Mouse (Mus musculus) adrenal gland, postnatal 4 days (tissue): ENCODE measurements around the gene Lrmp. TPM values are rescaled to one million over a fixed set of nuclear protein-coding genes. Genes with fewer than 3 reads are reported as not detected.
"Not testable (repeated sequence)": the region's sequence is repeated elsewhere in the genome, so short reads cannot be mapped to it uniquely, and the experiment has no call there.

ENCODE experiments used
- DNase-seq, 2 experiments: peaks; one replicate each; pipeline ENCODE4 v3.0.0; 2021 to 2022; ENCODE audit warnings: low spot score in 2 of 2, mixed read lengths in 2 of 2
- long read RNA-seq, 2 experiments: library from polyadenylated mRNA; stranded (forward); transcript quantifications; one replicate each; pipeline ENCODE4 v2.0.0; 2021
- total RNA-seq, 2 experiments: library from RNA; stranded (reverse); gene quantifications; 2 replicates each; pipeline ENCODE4 v1.2.3; 2021

Lrmp gene
- 1 to 10 TPM; 5.2 to 5.9 TPM for total RNA-seq
- long read RNA-seq, experiment 1, partial matches to known transcripts = 1 of 3 reads
- long read RNA-seq, experiment 1, other reads (novel, unspliced or antisense) = 2 of 3 reads
- long read RNA-seq, experiment 2, partial matches to known transcripts = 0 of 4 reads
- long read RNA-seq, experiment 2, other reads (novel, unspliced or antisense) = 4 of 4 reads

- no peak for DNase-seq
These were observed at the start of gene Lrmp for GRCm38 (mm10) chr6:145115476-145116097. Gene Lrmp (plus strand): TSS chr6:145115653.

DNA sequence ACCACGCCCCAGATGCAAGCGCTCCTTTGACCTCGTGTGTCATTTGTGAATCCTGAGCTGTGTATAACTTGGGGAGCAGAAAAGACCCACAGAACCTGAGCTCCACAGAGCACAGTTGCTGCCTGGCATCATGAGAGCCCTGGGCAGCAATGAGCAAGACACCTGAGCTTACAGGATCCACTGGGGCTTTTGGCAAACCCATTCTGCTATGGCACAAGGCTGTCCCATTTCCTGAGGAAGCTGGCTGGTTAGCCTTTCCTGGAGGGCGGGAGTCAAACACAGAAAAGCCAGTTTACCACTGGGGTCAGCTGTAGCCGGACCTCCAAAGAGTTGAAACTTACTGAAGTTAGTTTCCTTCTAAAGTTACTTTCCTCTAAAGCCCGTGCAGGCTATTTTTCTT is 49.0 kb upstream of the Lrmp start:
- DNase-seq = no peak

- DNase-seq = no peak
These were observed 47.8 kb upstream of the Lrmp start for GRCm38 (mm10) chr6:145067679-145068078.

- DNase-seq = no peak
These were observed 46.1 kb upstream of the Lrmp start for GRCm38 (mm10) chr6:145069397-145069796.

DNA sequence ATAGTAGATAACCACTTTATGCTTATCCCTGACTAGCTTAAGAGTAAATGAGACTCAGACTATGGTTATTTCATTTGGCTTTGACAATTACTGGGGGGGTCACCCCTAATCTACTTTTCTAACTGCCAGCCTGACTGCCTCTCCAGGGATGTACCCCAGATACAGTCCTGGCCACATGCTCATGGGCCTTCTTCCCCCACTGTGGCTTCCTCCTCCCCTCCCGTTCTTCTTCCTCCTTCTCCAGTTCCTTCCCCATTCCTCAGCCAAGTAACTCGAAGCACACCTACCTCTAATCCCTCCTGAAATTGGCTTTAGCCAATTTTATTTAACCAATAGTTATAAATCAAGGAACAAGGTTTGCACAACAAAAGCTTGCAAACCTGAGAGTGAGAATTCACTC is 45.5 kb upstream of the Lrmp start:
- DNase-seq = no peak

GRCm38 (mm10) chr6:145074461-145074860 is 41.0 kb upstream of the Lrmp start:
- no peak for DNase-seq

DNA sequence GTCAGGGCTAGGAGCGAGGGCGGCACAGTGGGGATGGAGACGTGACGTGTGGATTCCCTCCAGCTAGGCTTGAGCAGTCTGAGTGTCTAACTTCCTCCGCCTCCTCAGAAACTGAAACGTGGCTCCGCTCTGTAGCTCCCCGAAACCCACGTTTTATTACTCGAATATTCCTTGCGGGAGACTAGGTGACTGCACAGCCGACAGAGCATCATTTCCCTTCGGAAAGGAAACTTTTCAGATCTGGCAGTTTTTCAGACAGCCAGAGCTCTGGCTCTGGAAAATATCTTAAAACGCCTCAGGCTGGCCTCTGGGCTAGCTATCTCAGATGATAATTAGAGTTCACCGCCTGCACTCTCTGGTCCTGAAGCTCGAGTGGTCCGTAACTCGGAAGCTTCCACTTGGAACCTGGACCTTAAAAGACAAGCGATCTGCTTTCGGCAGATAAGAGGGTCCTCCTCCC is 40.3 kb upstream of the Lrmp start:
- DNase-seq = no peak

DNA sequence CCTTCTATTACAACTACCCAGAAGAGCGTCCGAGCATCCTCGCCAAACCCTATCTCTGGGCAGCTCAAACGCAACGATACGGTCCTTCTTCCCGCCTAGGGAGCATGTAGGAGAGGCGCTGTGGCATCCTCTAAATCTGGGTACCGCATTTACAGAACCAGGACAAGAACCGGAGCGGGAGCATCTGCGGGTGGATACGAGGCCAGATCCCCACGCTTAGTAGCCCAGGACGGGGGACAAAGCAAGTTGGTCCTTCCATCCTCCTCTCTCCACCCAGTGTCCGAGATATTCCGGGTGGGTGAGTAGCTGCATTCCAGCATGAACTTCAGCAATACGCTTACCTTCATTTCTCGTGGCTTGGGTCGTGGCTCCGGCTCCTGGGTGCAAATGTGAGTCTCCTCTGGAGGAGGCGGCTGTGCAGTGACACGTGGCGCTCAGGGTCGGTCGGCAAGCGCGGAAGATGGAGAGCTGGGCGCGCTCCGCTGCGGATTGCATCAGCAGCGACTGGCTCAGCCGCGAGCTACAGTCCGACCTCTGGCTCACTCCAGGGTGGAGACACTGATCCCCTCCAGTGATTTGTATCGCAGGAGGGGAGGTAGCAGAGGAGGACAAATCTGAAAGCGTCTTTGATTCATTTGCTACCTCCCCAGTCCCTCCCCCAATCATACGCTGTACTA is 39.8 kb upstream of the Lrmp start, which contains the start of gene Bcat1:
TSS of gene Bcat1 (minus strand) at position 637 of the 677 bp plus-strand sequence.
- no peak for DNase-seq

- DNase-seq = no peak
These were observed 39.2 kb upstream of the Lrmp start for GRCm38 (mm10) chr6:145076286-145076685.

DNA sequence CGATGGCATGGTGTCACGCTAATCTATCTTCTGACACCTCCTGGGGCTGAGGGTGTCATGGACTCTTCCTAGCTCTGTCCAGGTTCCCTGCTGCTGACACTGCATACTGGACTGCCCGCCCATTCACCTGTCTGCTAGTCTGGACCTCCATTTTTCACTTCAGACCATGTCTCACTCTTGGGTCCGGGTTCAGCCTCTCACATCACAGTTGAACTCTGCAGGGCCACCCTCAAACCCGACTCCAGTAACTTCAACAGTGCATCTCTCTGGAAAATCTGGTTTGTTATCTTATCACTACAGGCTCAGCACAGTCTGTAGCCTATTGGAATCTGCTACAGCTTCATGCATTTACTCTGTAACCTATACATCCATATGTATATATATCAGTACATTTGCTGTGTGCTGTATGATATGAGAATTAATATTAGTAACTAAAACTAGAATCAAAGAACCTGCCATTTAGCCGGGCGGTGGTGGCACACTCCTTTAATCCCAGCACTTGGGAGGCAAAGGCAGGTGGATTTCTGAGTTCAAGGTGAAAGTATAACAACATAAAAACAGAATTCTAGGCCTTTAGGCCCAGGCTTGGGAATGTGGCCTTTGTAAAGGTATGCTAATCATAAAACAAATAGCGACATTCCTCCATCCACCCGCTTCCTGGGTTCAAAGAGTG is 36.2 kb upstream of the Lrmp start:
- no peak for DNase-seq

DNA sequence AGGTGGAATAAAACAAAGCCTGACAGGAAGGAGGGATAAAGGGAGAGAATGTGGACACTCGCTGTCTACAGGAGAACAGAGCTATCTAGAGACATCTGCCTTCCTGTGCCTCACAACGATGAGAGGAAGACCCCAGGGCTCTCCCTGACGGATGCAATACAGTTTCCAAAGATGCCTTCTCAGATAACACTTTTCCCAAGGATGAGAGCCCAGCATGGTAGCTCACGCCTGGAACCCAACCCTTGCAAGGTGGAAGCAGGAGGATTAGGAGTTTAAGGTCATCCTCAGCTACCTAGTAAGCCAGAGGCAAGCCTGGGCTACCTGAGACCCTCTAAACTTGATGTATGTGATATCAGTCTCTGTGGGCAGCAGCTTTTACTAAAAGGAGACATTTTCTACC is 33.7 kb upstream of the Lrmp start:
- no peak for DNase-seq

GRCm38 (mm10) chr6:145084343-145085117 is 30.9 kb upstream of the Lrmp start:
- DNase-seq = no peak

GRCm38 (mm10) chr6:145088451-145089113 is 26.9 kb upstream of the Lrmp start:
- DNase-seq = no peak

GRCm38 (mm10) chr6:145089373-145089772 is 26.1 kb upstream of the Lrmp start:
- no peak for DNase-seq

- DNase-seq = no peak
These were observed 25.1 kb upstream of the Lrmp start for GRCm38 (mm10) chr6:145090201-145090863.

GRCm38 (mm10) chr6:145090928-145091327 is 24.5 kb upstream of the Lrmp start:
- DNase-seq = no peak

DNA sequence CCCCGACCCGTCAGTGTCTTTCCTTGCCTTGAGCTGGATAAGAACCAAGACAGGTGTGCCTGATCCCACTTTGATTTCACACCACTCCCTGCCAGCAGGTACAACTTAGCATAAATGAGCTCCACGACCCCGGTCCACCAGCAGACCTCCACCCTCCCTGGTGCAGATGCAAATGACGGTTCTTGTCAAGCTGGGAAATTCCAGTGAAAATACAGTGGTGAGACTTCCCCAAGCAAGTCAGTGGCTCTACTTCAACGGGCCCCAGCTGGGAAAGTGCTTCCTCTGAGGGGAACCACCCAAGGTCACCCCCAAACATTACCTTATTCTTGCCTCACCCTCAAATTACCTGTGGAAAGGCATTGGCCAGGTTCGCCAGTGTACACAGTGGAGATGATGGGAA is 23.5 kb upstream of the Lrmp start:
- DNase-seq = no peak

- DNase-seq = not testable (repeated sequence)
These were observed 22.3 kb upstream of the Lrmp start for GRCm38 (mm10) chr6:145093038-145093622.

GRCm38 (mm10) chr6:145094431-145094830 is 21.0 kb upstream of the Lrmp start:
- DNase-seq = no peak

- DNase-seq = no peak
These were observed 14.5 kb upstream of the Lrmp start for GRCm38 (mm10) chr6:145100923-145101322.
